In the genomic region with DNA sequence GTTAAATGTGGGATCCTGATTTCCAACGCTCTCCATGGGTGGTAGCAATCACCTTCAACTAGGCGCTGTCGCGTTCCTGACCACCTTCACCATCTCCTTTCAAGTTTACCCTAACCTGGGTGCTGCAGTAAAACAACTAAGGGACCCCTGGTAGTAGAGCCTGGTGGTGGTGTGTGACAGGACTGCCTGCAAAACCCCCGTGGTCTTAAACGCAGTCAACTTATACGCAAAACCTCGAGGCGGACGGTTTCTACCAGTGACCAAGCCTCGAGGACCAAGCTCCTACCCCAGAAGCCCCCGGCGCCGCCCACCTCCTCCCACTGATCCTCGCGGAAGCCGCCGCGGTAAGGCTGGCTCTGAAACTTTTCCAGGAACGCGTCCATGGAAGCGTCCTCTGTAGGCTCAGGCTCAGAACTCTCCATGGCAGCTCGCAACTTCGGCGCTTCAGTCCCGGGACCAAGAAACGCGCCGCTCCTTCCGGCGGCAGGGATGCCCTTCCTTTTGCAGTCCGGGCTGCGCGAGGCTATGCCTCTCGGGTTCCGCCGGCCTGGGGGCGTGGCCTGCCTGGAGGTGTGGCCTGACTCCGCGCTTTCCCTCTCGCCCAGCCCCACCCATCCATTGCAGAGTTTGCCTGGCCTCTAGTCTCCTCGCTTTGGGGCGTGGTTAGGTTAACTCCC, we compare ENCODE assay signal across 1 mouse cellular context.
TF ChIP-seq lines count a peak whose summit lies in the region.

Gene Ttc4 (minus strand): TSS at position 503 of the 677 bp plus-strand sequence.

TF ChIP-seq in CH12.LX, 34 proteins besides CTCF, POLR2A, EP300 and RAD21 (continued from another document):
- TF ChIP-seq ETS1 (conservative IDR thresholded peaks at IDR 0.05; ENCODE audit: low read depth, low read length) (no peak), PAX5 (IDR thresholded peaks at IDR 0.05; ENCODE audit: low read length) (no peak), RCOR1 (conservative IDR thresholded peaks at IDR 0.05; ENCODE audit: low read depth, low read length) (no peak), UBTF (IDR thresholded peaks at IDR 0.05; ENCODE audit: low read depth, low read length) (no peak; the same call in 1 of the 2 replicates), E2F4 (IDR thresholded peaks at IDR 0.05; ENCODE audit: insufficient replicate concordance, low read depth, low read length) (no peak), MYC (IDR thresholded peaks at IDR 0.05; ENCODE audit: low read depth, low read length) (peak; percentile 24; the same call in 1 of the 2 replicates), USF2 (conservative IDR thresholded peaks at IDR 0.05; ENCODE audit: low read depth, low read length) (no peak), IRF4 (IDR thresholded peaks at IDR 0.05; ENCODE audit: low read depth, low read length) (peak; percentile 75), GABPA (IDR thresholded peaks at IDR 0.05; ENCODE audit: insufficient replicate concordance, low read depth, low read length) (no peak; the same call in 1 of the 2 replicates), ELF1 (IDR thresholded peaks at IDR 0.05; ENCODE audit: low read depth, low read length) (peak; percentile 76), SMC3 (IDR thresholded peaks at IDR 0.05; ENCODE audit: low read depth, low read length) (no peak), JUND (conservative IDR thresholded peaks at IDR 0.05; ENCODE audit: low read depth, low read length) (no peak), HCFC1 (IDR thresholded peaks at IDR 0.05; ENCODE audit: low read depth, low read length) (peak; percentile 98), BHLHE40 (IDR thresholded peaks at IDR 0.05; ENCODE audit: low read depth, low read length) (no peak), POLR2AphosphoS2 (IDR thresholded peaks at IDR 0.05; ENCODE audit: low read depth, low read length) (peak; percentile 48; the same call in 1 of the 2 replicates), TBP (conservative IDR thresholded peaks at IDR 0.05; ENCODE audit: low read depth, low read length) (peak; percentile 73; the same call in 1 of the 2 replicates), CHD2 (IDR thresholded peaks at IDR 0.05; ENCODE audit: low read length) (no peak), SIN3A (IDR thresholded peaks at IDR 0.05; ENCODE audit: low read length) (peak; percentile 91), MAFK (IDR thresholded peaks at IDR 0.05; ENCODE audit: insufficient replicate concordance, low read length) (no peak)
